Mouse (Mus musculus) liver, postnatal 0 days (tissue): ENCODE results near the gene Bsnd.

Experiments used
- CTCF ChIP-seq: sonication (generic); IDR thresholded peaks from 2 replicates; pipeline ENCODE4 v1.5.1; 2016; ENCODE audit warnings: antibody characterized with exemption, low read depth
- EP300 ChIP-seq: IDR thresholded peaks from 2 replicates; pipeline ENCODE4 v1.6.1; 2016; ENCODE audit warnings: antibody characterized with exemption, low read depth, mild to moderate bottlenecking

- TF ChIP-seq EP300 (no peak), CTCF (no peak)
Observed at GRCm38 (mm10) chr4:106492116-106492515, at the start of gene Bsnd.
